Mouse (Mus musculus): ENCODE results near the gene Agtpbp1.
"Not testable (repeated sequence)": the region's sequence is repeated elsewhere in the genome, so short reads cannot be mapped to it uniquely, and the experiment has no call there.

The Agtpbp1 gene

DNA sequence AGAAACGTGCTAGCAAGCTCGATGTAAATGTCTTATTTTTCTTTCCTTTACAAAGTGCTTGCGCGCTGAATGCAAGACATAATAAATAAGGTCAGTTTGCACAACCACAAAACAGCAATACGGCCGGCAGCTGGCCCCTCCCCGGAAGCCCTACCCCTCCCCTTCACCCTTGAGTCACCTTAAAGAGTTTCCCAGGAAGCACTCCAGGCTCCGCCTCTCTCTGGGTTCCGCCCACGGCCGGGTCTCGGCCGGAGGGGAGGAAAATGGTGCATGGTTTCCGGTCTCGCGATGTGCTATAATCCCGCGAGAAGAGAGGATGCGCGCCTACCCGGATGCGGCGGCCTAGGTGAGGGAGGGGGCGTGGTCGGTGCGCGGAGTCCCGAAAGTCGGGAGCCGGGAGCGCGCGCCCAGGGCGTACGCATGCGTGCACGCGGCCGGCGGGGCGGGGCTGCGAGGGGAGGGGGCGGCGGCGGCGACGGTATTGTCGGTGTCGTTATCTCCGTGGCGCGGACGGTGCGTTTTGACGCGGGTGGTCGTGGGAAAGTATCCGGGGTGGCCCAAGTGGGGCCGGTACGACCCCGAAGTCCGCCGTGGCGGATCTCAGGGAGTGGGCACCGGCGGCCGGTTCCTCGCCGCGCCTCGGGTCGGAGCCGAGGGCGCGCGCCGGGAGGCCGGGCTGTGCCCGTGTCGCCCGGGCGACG lies at the start of gene Agtpbp1, which contains the start of gene Naa35:
TSS of gene Agtpbp1 (minus strand) at position 281 of the 701 bp plus-strand sequence.
TSS of gene Naa35 (plus strand) at position 313 of the 701 bp plus-strand sequence.
- DNase-seq (ENCODE audit: low read depth, low spot score) = peak; percentile 99

GRCm38 (mm10) chr13:59634637-59635036 lies 49.6 kb upstream of the Agtpbp1 start:
- no peak for DNase-seq (ENCODE audit: low read depth, low spot score)

GRCm38 (mm10) chr13:59626739-59627138 lies 41.7 kb upstream of the Agtpbp1 start:
- no peak for DNase-seq (ENCODE audit: low read depth, low spot score)

- no peak for DNase-seq (ENCODE audit: low read depth, low spot score)
Observed at GRCm38 (mm10) chr13:59624903-59625302, 39.9 kb upstream of the Agtpbp1 start.

DNA sequence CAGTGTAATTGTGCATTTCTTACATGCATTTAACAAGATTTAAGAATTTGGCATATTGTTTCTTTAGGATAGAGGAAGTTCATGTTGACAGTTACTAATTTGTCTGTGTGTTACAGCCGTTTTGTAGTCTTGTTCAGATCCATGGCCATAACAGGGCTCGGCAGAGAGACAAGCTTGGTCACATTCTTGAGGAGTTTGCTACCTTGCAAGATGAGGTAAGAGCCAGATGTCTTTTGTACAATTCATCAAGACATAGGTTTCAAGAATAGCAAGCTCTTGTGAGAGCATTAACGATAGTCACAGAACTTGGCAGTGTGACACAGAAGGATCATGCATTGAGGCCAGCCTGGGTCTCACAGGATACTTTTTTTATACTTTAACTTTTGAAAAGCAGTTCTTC lies 39.4 kb upstream of the Agtpbp1 start:
- DNase-seq (ENCODE audit: low read depth, low spot score) = no peak

GRCm38 (mm10) chr13:59621643-59622489 lies 36.8 kb upstream of the Agtpbp1 start:
- no peak for DNase-seq (ENCODE audit: low read depth, low spot score)

- no peak for DNase-seq (ENCODE audit: low read depth, low spot score)
Observed at GRCm38 (mm10) chr13:59618463-59618862, 33.4 kb upstream of the Agtpbp1 start.

DNA sequence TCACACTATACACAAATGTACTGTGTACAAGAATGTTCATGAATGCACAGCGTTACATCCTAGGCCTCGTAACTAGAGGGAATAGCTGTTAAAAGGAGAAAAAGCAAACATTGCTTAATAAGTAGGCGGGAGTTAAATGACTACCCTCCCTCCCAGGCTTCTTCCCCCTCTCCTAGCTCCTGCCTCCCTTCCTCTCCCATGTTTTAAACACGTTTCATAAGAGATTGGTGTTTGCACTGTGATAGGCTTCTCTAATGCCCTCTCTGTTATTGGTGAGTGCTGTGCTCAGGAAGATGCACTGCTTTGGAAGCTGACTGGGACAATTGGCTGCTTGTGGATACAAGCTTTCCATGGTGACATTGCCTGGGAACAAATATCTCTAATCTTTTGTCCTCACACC lies 30.5 kb upstream of the Agtpbp1 start:
- DNase-seq (ENCODE audit: low read depth, low spot score) = no peak

DNA sequence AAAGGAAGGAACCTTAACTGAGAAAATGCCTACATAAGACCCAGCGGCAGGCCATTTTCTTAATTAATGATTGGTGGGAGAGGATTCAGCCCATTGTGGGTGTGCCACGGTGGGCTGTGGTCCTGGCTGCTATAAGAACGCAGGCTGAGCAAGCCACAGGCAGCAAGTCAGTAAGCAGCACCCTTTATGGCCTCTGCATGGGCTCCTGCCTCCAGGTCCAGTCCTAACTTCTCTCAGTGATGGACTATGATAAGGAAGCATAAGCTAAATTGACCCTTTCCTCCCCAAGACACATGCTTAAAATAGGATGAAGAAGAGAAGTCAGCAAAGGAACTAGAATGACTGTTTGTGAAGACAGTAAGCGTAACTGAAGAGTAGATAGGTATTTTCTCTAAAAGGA lies 30.1 kb upstream of the Agtpbp1 start:
- DNase-seq (ENCODE audit: low read depth, low spot score) = no peak

DNA sequence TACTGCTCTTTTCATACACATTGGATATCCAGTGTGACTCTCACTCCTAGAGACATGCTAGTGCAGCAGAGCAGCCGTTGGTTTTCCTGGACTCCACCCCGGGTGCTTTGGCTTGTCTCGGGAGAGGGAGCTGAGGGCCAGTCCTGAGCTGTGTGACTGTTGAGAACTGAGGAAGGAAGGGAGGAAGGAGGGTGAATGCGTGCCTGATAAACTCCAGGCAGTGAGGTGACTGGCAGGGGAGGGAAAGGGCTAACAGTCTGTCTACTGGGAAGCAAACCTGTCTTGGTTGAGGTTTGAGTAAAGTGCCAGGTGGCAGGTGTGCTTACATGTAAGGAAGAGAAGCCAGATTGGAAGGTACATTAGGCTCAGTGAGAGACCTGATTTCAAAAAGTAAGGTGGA lies 28.8 kb upstream of the Agtpbp1 start:
- DNase-seq (ENCODE audit: low read depth, low spot score) = no peak

DNA sequence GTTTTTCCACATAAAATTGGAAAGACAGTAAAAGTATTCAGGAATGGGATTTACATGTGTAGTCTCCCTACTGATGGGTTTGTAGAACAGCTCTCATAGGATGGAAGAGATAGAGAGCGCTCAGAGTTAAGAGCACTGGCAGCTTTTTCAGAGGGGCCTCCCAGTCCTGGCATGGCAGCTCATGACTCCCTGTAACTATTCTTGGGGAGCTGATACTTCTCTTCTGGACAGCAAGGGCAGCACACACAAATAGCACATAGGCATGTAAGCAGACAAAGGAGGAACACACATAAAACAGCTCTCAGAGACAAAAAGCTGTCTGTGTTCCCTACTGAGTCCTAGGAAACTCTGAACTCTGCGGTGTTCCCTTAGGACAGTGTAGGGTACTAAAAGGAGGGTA lies 25.4 kb upstream of the Agtpbp1 start:
- no peak for DNase-seq (ENCODE audit: low read depth, low spot score)

DNA sequence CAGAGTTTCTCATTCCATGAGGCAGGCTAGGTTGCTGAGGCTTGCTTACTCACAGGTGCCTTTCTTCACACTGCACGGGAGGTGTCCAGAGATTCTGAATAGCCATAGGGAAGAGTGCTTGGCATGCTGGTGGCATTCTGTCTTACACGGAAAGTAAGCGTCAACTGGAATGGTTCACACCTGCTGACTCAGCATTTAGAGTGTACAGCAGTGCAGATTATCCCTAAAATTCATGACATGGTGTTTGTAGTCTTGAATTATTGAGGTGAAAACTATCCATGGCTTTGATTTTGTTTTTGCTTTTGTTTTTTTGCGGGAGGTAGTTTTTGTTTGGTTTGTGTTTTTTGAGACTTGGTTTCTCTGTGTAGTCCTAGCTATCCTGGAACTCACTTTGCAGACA lies 24.9 kb upstream of the Agtpbp1 start:
- no peak for DNase-seq (ENCODE audit: low read depth, low spot score)

DNA sequence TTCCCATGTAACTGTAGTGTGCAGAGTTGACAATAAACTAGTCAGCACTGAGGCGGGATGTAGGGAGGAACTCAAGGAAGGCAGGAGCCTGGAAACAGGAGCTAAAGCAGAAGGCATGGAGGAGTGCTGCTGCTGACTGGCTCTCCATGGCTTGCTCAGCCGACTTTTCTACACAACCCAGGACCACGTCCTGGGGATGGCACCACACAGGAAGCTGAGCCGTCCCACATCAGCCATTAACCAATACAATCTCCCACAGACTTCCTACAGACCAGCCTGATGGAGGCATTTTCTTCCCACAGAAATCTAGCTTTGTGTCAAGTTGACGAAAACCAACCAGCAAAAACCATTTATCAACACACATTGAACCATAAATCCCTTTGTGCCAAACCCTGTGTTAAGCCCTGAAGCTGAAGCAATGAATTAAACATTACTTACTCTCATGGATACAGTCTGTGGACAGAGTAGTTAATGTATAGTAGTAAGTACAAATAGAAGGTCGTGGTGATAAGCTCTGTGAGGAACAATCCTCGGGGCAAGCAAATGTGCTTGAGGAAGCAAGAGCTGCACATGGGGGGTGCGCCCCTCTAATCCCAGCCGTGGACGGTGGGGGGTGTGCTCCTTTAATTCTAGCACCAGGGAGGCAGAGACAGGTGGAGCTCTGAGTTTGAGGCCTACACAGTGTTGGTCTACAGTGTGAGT lies 20.3 kb upstream of the Agtpbp1 start:
- DNase-seq (ENCODE audit: low read depth, low spot score) = no peak

- peak; percentile 41 for DNase-seq (ENCODE audit: low read depth, low spot score)
Observed at GRCm38 (mm10) chr13:59604511-59604910, 19.5 kb upstream of the Agtpbp1 start.

- no peak for DNase-seq (ENCODE audit: low read depth, low spot score)
Observed at GRCm38 (mm10) chr13:59603096-59603495, 18.1 kb upstream of the Agtpbp1 start.

DNA sequence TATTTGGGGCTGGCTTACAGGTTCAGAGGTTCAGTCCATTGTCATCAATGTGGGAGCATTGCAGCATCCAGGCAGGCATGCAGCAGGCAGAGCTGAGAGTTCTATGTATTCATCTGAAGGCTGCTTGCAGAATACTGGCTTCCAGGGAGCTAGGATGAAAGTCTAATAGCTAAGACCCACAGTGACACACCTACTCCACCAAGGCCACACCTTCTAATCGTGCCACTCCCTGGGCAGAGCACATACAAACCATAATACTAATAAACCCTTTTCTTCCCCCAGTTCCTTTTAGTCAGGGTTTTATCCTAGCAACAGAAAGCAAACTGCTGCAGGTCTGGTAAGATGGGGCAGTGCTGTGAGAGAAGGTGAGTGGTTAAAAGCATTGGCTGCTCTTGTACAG lies 7.6 kb upstream of the Agtpbp1 start:
- no peak for DNase-seq (ENCODE audit: low read depth, low spot score)

DNA sequence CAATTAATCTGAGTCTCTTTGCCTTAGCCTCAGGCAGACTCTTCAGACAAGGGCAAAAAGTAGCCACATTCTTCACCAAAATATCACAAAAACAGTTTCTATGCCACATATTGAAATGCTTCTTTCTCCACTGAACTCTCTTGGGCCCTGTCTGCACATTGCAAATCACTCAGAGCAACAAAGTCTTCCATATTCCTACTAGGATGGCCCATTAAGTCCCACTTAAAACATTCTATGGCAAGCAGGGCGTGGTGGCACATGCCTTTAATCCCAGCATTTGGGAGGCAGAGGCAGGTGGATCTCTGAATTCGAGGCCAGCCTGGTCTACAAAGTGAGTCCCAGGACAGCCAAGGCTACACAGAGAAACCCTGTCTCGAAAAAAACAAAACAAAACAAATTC lies 7.0 kb upstream of the Agtpbp1 start:
- not testable (repeated sequence) for DNase-seq (ENCODE audit: low read depth, low spot score)

DNA sequence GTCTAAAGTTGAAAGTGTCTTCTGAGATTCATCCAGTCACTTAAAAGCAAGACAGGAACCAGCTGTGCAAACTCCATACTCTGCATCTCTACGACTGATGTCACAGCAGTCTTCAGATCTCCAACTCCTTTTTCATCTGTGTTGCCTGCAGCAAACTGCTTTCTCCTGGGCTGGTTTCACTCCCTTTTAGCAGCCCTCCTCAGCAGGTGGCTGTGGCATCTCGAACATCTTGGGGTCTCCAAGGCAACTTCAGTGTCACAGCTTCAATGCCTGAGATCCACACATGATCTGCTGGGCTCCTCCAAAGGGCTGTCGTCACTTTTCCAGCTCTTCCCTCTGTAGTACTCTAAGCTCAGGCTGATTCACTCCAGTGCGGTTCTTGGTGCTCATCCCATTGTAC lies 5.7 kb upstream of the Agtpbp1 start:
- no peak for DNase-seq (ENCODE audit: low read depth, low spot score)

- no peak for DNase-seq (ENCODE audit: low read depth, low spot score)
Observed at GRCm38 (mm10) chr13:59589672-59590071, 4.6 kb upstream of the Agtpbp1 start.

DNA sequence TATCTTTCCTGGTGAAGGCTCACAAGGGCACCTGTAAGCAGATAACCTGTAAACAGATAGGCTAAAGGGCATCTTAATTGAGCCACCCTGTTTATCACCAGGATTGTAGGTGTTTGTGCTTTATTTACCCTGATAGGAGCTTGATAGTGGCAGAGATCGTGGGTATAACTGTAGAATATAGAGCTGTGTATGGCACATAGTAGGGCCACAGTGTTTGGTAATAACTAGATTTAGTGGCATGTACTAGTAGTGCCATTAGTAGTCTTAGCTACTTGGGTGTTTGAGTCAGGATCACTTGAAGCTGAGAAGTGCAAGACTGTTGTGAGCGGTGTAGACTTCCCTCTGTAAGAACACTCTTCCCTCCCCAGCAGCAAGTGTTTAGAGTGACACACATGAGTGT lies 2.2 kb upstream of the Agtpbp1 start:
- DNase-seq (ENCODE audit: low read depth, low spot score) = no peak

- peak; percentile 41 for DNase-seq (ENCODE audit: low read depth, low spot score)
Observed at GRCm38 (mm10) chr13:59585648-59586005, 600 bp upstream of the Agtpbp1 start.

DNA sequence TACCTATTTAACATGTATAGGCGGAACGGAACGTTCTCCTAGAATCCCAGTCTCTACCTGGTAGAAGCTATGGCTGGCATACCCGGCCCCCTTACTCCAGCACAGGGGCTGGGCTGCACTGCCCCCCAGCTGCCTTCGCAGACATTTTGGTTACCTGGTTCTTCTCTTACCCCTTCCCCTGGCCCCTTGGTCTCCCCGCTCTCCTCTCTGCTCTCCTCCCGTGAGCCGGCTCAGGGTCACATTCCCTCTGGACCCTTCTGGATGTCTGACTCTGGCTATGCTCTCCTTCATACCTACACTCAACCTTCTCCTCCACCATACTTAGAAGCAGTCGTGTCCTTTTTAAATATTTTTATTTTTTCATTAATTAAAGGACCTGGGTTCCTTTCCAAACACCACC lies 546 bp downstream of the Agtpbp1 start:
- peak; percentile 37 for DNase-seq (ENCODE audit: low read depth, low spot score)
